Mouse (Mus musculus) retina, postnatal 1 day (tissue): Measurements from ENCODE around the gene Cldn34c1.
"Not testable (repeated sequence)": the region's sequence is repeated elsewhere in the genome, so short reads cannot be mapped to it uniquely, and the experiment has no call there.

Experiments
- DNase-seq: peaks from one replicate; pipeline ENCODE4 v3.0.0-alpha.2; 2012

The Cldn34c1 gene

DNA sequence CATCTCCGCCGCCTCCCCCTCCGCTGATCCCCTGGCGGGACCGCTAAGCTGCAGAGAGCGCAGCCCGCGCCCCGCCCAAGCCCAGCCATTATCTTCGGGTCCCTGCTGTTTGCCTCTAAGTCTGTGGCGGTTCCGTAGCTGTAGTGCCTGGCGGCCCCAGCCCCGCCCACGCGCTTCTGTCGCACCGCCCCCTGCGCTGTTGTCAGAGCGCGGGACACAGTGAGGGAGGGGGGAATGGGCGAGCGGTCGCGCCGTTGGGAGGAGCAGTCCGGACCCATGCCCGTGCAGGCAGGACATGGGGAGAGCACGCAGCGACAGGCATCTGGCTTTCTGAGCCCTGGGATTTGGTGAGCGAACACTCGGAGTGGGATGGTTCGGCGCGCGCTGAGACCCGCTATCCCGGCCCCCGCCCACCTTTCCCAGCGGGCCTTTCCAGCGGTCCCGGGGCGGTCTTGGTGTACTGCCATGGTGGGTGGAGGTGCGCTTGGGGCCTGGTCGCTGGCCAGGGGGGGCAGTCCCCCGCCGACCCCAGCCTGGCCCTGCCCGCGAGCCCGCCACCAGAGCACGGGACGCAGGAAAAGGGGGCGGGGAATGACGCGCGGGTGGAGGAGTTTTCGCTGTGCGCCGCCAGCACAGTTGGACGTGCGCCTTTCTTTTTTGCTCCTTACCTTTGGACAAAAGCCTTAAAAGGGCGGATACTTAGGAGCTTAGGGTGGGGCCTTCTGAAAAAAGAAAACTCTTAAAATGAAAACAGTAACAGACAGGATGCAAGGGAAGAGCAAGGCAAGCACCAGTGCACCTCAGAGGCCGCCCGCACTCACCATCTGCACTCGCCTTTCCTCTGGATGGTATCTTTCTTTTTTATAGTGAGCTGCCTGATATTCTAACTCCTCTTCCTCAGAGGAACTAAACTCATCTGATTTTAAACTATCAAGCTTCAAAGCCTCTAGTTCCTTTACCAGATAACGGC is at the start of gene Cldn34c1:
Cldn34c1 (plus strand) TSS at position 205 of the 970 bp plus-strand sequence.
- peak; percentile 94 for DNase-seq

- DNase-seq = no peak
Measured at GRCm38 (mm10) chrX:123087441-123087840, 15.9 kb upstream of the Cldn34c1 start.

- DNase-seq = not testable (repeated sequence)
Measured at GRCm38 (mm10) chrX:123102806-123103205, 489 bp upstream of the Cldn34c1 start.

DNA sequence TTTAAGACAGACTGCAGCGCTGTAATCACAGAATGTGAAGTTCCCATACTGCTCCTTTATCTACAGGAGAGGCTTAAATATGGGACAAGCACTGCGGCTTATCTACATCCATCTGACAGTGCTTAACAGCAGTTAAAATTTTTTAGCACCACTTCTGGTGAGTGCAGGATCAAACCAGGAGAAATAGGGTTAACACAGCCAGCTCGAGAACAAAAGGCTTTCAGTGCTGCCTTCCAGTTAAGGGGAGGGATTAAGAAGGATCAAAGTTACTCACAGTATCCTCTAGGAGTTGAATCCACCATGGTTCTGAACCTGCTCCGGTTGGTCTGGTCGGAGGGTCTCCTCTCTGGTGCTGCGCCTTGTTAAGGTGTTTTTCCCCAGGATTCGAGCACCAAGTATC is 1.4 kb downstream of the Cldn34c1 start:
- DNase-seq = peak; percentile 55

GRCm38 (mm10) chrX:123222381-123222780 is 119.1 kb downstream of the Cldn34c1 start, which contains the start of gene Srsx:
Gene Srsx (minus strand): TSS chrX:123222481.
- DNase-seq = not testable (repeated sequence)
